Mouse (Mus musculus): ENCODE measurements around the gene Ddx41. TPM values are rescaled to one million over a fixed set of nuclear protein-coding genes. Genes with fewer than 3 reads are reported as not detected.
A peak's percentile ranks its signal among the peaks of the same experiment; 100 is the strongest.

The Ddx41 gene
- polyA plus RNA-seq, 1 experiment from 2014 or later, result 66.2 TPM

DNA sequence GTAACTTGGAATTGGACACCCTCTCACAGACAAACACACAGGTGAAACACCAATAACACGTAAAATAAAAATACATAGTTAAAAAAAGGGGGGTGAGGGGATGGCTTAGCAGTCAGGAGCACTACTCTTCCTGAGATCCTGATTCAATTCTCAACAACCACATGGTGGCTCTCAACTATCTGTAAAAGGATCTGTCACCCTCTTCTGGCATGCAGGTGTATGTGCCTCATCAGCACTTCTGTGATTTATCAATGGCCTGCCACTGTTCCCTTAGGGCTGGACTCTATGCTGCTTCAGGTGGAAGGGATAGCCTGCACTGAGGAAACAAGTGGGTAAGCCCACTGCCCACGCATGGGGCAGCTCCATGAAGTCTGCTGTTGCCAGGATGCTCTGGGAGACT, 4.5 kb upstream of the Ddx41 start:
- H3K36me3 ChIP-seq, result peaks cover 87% of the 10 kb centered on the region
- no peak overlapping the region for H3K9ac ChIP-seq
- no peak overlapping the region for H3K4me2 ChIP-seq (replicated peaks)
- 90% methylated on average over 2 of the region's 2 CpGs for WGBS
- H3K4me1 ChIP-seq, result 0 out of 2 replicates have a peak, but pooled peaks cover 5% of the 10 kb centered on the region
- ATAC-seq (ENCODE audit: insufficient number of reproducible peaks, low FRiP score, low TSS enrichment, low read depth), result no peak
- no peaks in the 10 kb centered on the region for H3K9me3 ChIP-seq (replicated peaks)
- H3K4me3 ChIP-seq (replicated peaks), result no peak overlapping the region
- no peak overlapping the region for H3K27ac ChIP-seq (replicated peaks)
- H3K27me3 ChIP-seq, result no peaks in the 10 kb centered on the region

DNA sequence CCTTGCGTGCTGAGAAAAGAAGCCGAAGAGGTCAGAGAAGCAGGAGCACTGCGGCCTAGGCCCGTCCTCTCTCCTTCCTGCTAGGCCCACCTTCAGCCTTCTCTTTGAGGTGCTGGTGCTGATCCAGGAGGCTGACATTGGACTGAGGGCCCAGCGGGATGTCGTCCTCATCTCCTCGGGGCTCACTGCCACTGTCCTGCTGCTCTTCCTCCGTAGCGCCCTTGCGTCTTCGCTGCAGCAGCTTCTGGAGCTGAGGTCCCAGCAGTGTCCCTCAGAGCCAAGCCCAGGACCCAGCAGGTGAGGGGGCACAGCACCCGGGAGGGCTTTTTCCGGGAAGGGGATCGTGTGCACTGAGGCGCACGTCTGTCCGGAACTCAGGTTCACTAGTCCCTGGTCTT, 663 bp downstream of the Ddx41 start:
- H3K36me3 ChIP-seq, result peaks cover 72% of the 10 kb centered on the region

DNA sequence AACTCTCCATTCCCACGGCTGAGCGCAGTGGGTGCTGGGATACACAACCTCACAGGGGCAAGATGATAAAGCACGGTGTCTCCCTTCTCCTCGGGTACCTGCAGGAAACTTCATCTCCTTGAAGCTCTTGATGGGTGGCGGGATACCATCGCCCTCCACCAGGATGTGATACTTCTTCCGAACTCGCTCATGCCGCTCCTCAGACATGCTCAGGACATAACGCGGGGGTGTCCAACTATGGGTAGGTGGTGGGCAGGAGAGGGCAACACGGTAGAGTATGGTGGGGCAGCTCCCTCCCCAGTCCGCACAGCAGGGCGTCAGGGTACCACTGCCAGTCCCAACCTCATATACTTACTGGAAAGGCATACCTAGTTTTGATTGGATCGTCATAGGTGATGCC, 1.3 kb downstream of the Ddx41 start:
- peak overlapping the region; percentile 91 for H3K4me2 ChIP-seq (replicated peaks)
- peaks cover 72% of the 10 kb centered on the region for H3K36me3 ChIP-seq
- ATAC-seq (ENCODE audit: insufficient number of reproducible peaks, low FRiP score, low TSS enrichment, low read depth), result no peak
- peaks cover 17% of the 10 kb centered on the region for H3K4me1 ChIP-seq
- H3K4me3 ChIP-seq (replicated peaks), result peak overlapping the region; percentile 89
- no peaks in the 10 kb centered on the region for H3K27me3 ChIP-seq
- no peak overlapping the region for H3K9ac ChIP-seq
- H3K27ac ChIP-seq (replicated peaks), result no peak overlapping the region
- 92% methylated on average over 15 of the region's 15 CpGs for WGBS
- H3K9me3 ChIP-seq (replicated peaks), result no peaks in the 10 kb centered on the region

More for the DNA sequence above, 663 bp downstream of the Ddx41 start:
- 16% methylated on average over 17 of the region's 17 CpGs for WGBS
- H3K4me1 ChIP-seq, result peaks cover 17% of the 10 kb centered on the region
- H3K9me3 ChIP-seq (replicated peaks), result no peaks in the 10 kb centered on the region
- peak overlapping the region; percentile 89 for H3K4me3 ChIP-seq (replicated peaks)
- no peaks in the 10 kb centered on the region for H3K27me3 ChIP-seq
- H3K27ac ChIP-seq (replicated peaks), result 0 out of 2 replicates have a peak overlapping the region, but pooled peaks have one; percentile 45
- peak overlapping the region; percentile 91 for H3K4me2 ChIP-seq (replicated peaks)
- ATAC-seq (ENCODE audit: insufficient number of reproducible peaks, low FRiP score, low TSS enrichment, low read depth), result no peak
- peak overlapping the region; percentile 92 for H3K9ac ChIP-seq

DNA sequence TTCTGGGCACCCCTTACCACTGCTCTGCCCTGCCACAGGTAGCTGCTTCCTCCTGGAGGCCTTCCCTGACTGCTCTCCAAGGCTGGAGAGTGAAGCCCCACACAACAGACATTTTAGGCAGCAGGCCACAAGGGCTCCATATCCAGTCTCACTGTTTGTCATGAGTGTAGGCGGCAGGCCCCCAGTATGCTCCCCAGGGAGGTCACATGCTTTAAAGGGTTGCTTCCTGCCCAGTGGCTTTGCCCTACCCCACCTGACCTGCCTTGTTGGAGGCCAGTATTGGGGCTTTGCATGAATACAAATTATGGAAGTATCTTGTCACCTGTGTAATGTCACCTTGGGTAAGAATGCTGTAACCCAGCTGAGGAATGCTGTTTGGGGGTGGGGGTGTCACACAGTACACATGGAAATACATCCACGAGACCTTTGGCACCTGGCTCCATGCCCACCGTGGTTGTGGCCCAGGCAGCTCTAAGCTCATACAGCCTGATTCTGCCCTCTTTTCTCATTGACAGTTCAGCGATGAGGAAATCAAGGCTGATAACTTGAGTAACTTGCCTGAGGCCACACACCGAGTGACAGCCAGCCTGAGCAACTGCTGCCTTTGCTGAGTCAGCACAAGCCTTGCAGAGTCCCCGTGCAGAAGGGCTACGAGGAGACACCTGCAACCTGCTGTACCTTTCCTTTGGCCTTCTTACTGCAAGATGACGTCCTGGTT, 7.1 kb downstream of the Ddx41 start, which contains the start of gene Dok3:
Gene Dok3 (minus strand): TSS at position 99 of the 718 bp plus-strand sequence.
- no peak within 1 kb of the TSS for H3K27ac ChIP-seq (replicated peaks)
- H3K4me1 ChIP-seq, result no peaks in the 10 kb centered on the region
- H3K4me2 ChIP-seq (replicated peaks), result no peak within 1 kb of the TSS
- H3K4me3 ChIP-seq (replicated peaks), result no peak within 1 kb of the TSS
- no peak for ATAC-seq (ENCODE audit: insufficient number of reproducible peaks, low FRiP score, low TSS enrichment, low read depth)
- H3K9ac ChIP-seq, result no peak within 1 kb of the TSS
- H3K36me3 ChIP-seq, result peaks cover 47% of the 10 kb centered on the region
- H3K27me3 ChIP-seq, result no peaks in the 10 kb centered on the region
- WGBS, result 64% methylated on average over 8 of the region's 8 CpGs
- no peaks in the 10 kb centered on the region for H3K9me3 ChIP-seq (replicated peaks)

GRCm38 (mm10) chr13:55527834-55528772, 8.4 kb downstream of the Ddx41 start:
- no peaks in the 10 kb centered on the region for H3K9me3 ChIP-seq (replicated peaks)
- WGBS, result 76% methylated on average over 18 of the region's 18 CpGs
- H3K4me1 ChIP-seq, result no peaks in the 10 kb centered on the region
- H3K27ac ChIP-seq (replicated peaks), result no peak overlapping the region
- H3K36me3 ChIP-seq, result peaks cover 35% of the 10 kb centered on the region
- no peaks in the 10 kb centered on the region for H3K27me3 ChIP-seq
- ATAC-seq (ENCODE audit: insufficient number of reproducible peaks, low FRiP score, low TSS enrichment, low read depth), result no peak
- H3K4me3 ChIP-seq (replicated peaks), result no peak overlapping the region
- H3K9ac ChIP-seq, result no peak overlapping the region
- H3K4me2 ChIP-seq (replicated peaks), result no peak overlapping the region

- 94% methylated on average over 16 of the region's 16 CpGs for WGBS
- peaks cover 32% of the 10 kb centered on the region for H3K36me3 ChIP-seq
- H3K4me3 ChIP-seq (replicated peaks), result no peak overlapping the region
- no peak overlapping the region for H3K9ac ChIP-seq
- no peaks in the 10 kb centered on the region for H3K9me3 ChIP-seq (replicated peaks)
- no peaks in the 10 kb centered on the region for H3K27me3 ChIP-seq
- no peak for ATAC-seq (ENCODE audit: insufficient number of reproducible peaks, low FRiP score, low TSS enrichment, low read depth)
- no peaks in the 10 kb centered on the region for H3K4me1 ChIP-seq
- H3K27ac ChIP-seq (replicated peaks), result no peak overlapping the region
- H3K4me2 ChIP-seq (replicated peaks), result no peak overlapping the region
Observed at GRCm38 (mm10) chr13:55527212-55527611, 9.2 kb downstream of the Ddx41 start.

DNA sequence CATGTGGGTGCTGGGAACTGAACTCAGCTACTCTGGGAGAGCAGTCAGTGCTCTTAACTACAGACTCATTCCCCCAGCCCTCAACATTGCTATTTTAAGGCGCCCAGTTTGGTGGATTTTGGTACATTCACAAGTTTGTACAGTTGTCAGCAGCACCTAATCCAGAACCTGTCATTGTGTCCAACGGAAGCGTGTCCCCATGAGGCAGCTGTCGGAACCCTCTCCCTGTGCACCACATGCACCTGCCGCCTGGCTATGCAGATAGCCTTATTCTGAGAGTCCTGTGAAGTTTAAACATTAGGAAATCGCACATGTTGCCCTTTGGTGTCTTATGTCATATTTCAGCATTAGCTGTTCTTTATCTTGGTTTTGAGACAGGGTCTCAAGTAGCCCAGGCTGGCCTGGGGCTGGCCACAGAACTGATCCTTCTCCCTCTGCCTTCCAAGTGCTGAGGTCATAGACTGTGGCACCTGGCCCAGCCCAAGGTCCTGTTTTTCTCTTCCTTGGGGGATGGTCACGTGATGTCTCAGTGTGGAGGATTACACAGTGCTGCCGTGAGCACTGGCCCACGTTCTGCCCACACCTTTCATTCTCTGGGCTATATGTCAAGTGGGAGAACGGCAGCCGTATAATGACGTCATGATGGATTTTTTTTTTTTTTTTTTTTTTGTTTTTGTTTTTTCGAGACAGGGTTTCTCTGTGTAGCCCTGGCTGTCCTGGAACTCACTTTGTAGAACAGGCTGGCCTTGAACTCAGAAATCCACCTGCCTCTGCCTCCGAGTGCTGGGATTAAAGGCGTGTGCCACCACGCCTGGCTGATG, 10.5 kb downstream of the Ddx41 start:
- no peak for ATAC-seq (ENCODE audit: insufficient number of reproducible peaks, low FRiP score, low TSS enrichment, low read depth)
- 79% methylated on average over 16 of the region's 16 CpGs for WGBS
- Histone ChIP-seq H3K27me3 (no peaks in the 10 kb centered on the region), H3K4me2 (replicated peaks) (no peak overlapping the region), H3K9me3 (replicated peaks) (no peaks in the 10 kb centered on the region), H3K36me3 (peaks cover 20% of the 10 kb centered on the region), H3K4me1 (no peaks in the 10 kb centered on the region), H3K4me3 (replicated peaks) (no peak overlapping the region), H3K27ac (replicated peaks) (no peak overlapping the region), H3K9ac (no peak overlapping the region)

- Histone ChIP-seq H3K4me1 (no peaks in the 10 kb centered on the region), H3K4me2 (replicated peaks) (no peak overlapping the region), H3K4me3 (replicated peaks) (no peak overlapping the region), H3K36me3 (peaks cover under 1% of the 10 kb centered on the region; the same call in 1 of the 2 replicates), H3K9me3 (replicated peaks) (0 out of 2 replicates have a peak, but pooled peaks cover 2% of the 10 kb centered on the region), H3K9ac (no peak overlapping the region), H3K27ac (replicated peaks) (no peak overlapping the region), H3K27me3 (no peaks in the 10 kb centered on the region)
- 86% methylated on average over 23 of the region's 23 CpGs for WGBS
- no peak for ATAC-seq (ENCODE audit: insufficient number of reproducible peaks, low FRiP score, low TSS enrichment, low read depth)
Observed at GRCm38 (mm10) chr13:55523951-55524600, 12.4 kb downstream of the Ddx41 start.

DNA sequence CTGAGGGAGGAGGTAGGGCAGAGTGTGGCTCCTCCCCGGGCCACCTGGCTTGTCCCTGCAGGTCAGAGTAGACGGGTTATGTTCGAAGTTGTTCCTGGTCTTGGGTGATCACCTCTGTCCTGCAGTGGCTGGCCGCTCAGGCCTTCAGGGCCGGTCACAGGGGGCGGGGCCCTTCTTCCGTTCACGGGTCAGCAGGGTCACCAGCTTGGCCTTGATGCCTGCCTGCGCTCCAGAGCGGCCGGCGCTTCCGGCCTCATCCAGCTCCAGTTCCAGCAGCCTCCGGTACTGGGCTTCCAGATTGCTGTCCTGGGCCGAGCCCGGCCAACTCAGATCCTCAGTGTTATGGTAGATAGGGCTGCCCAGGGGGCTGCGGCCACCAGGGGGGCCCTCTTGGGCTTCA, 13.2 kb downstream of the Ddx41 start:
- H3K4me2 ChIP-seq (replicated peaks), result no peak overlapping the region
- ATAC-seq (ENCODE audit: insufficient number of reproducible peaks, low FRiP score, low TSS enrichment, low read depth), result no peak
- no peaks in the 10 kb centered on the region for H3K4me1 ChIP-seq
- 50% methylated on average over 17 of the region's 17 CpGs for WGBS
- no peaks in the 10 kb centered on the region for H3K27me3 ChIP-seq
- H3K9ac ChIP-seq, result no peak overlapping the region
- H3K36me3 ChIP-seq, result no peaks in the 10 kb centered on the region
- H3K9me3 ChIP-seq (replicated peaks), result 0 out of 2 replicates have a peak, but pooled peaks cover 2% of the 10 kb centered on the region
- H3K4me3 ChIP-seq (replicated peaks), result no peak overlapping the region
- H3K27ac ChIP-seq (replicated peaks), result no peak overlapping the region

DNA sequence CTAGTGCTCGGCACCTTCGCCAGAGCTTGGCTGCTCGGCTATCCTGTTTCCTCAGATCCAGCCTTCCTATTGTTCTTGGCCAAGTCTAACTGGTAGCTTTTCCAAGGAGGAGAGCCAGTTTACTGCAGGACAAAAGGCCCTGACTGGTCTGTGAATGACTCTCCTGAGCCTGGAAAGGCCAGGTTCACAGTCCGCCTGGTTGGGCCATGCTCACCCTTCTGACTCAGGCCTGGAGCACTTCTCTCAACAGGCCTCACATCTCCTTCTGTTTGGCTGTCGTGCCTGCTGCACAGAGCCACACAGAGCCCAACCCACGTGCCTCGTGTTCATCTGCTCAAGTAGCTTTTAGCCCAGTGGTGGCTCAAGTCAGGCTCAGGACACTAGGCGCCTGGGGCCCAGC, 13.7 kb downstream of the Ddx41 start:
- H3K4me1 ChIP-seq, result no peaks in the 10 kb centered on the region
- H3K4me2 ChIP-seq (replicated peaks), result no peak overlapping the region
- 52% methylated on average over 8 of the region's 8 CpGs for WGBS
- H3K4me3 ChIP-seq (replicated peaks), result no peak overlapping the region
- H3K9me3 ChIP-seq (replicated peaks), result 0 out of 2 replicates have a peak, but pooled peaks cover 2% of the 10 kb centered on the region
- H3K36me3 ChIP-seq, result no peaks in the 10 kb centered on the region
- no peaks in the 10 kb centered on the region for H3K27me3 ChIP-seq
- no peak overlapping the region for H3K27ac ChIP-seq (replicated peaks)
- H3K9ac ChIP-seq, result no peak overlapping the region
- no peak for ATAC-seq (ENCODE audit: insufficient number of reproducible peaks, low FRiP score, low TSS enrichment, low read depth)
